In genomic region chr2:32661509-32662107, GRCm38 (mm10) we compare ENCODE assay signal across 8 mouse cellular contexts. TPM values are rescaled to one million over a fixed set of nuclear protein-coding genes. Genes with fewer than 3 reads are reported as not detected.
DNase-seq lines count a peak whose midpoint lies in the region; ATAC-seq and TF ChIP-seq lines count a peak whose summit lies in the region.

No protein-coding gene starts in this region.

- TF ChIP-seq CTCF in heart, adult 2 months (IDR thresholded peaks at IDR 0.05) = no peak

- ATAC-seq in hindbrain, embryonic 11.5 days (ENCODE audit: low FRiP score) = no peak
- peak; percentile 29; the same call in 1 of the 2 replicates for ATAC-seq in stomach, embryonic 14.5 days (ENCODE audit: insufficient number of reproducible peaks, insufficient read depth, low FRiP score, low read depth)

- no peaks in the 10 kb centered on the region for H3K27me3 ChIP-seq in hindbrain, embryonic 10.5 days (ENCODE audit: insufficient read depth, poor library complexity, severe bottlenecking)
- no peaks in the 10 kb centered on the region for H3K27me3 ChIP-seq in hindbrain, embryonic 11.5 days (ENCODE audit: control insufficient read depth, insufficient read depth, low read length)
- no peaks in the 10 kb centered on the region for H3K27me3 ChIP-seq in heart, adult 2 months (ENCODE audit: control insufficient read depth, insufficient read depth, low read length)
- H3K27me3 ChIP-seq in stomach, embryonic 14.5 days (ENCODE audit: control insufficient read depth, insufficient read depth, low read length) = no peaks in the 10 kb centered on the region

- no peaks in the 10 kb centered on the region for H3K79me2 ChIP-seq in heart, adult 2 months (replicated peaks; ENCODE audit: control insufficient read depth, insufficient read depth, low read length)

- WGBS in hindbrain, embryonic 10.5 days = 50% methylated on average over 7 of the region's 7 CpGs
- WGBS in hindbrain, embryonic 11.5 days = 48% methylated on average over 7 of the region's 7 CpGs
- 5% methylated on average over 7 of the region's 7 CpGs for WGBS in heart, adult 2 months
- 31% methylated on average over 7 of the region's 7 CpGs for WGBS in stomach, embryonic 14.5 days

- H3K4me1 ChIP-seq in hindbrain, embryonic 10.5 days (replicated peaks) = peaks cover 18% of the 10 kb centered on the region
- H3K4me1 ChIP-seq in hindbrain, embryonic 11.5 days (replicated peaks; ENCODE audit: control insufficient read depth, insufficient read depth, low read length) = no peaks in the 10 kb centered on the region
- H3K4me1 ChIP-seq in heart, adult 2 months (ENCODE audit: control insufficient read depth, insufficient read depth, low read length) = peaks cover 34% of the 10 kb centered on the region
- peaks cover 13% of the 10 kb centered on the region for H3K4me1 ChIP-seq in stomach, embryonic 14.5 days (ENCODE audit: control insufficient read depth, insufficient read depth, low read length)

- DNase-seq in hindbrain, embryonic 10.5 days (ENCODE audit: low spot score) = no peak
- no peak for DNase-seq in hindbrain, embryonic 11.5 days (ENCODE audit: low spot score)
- peak in 1 of 2 experiments; percentile 76 for DNase-seq in heart, adult 2 months
- DNase-seq in kidney, postnatal 14 days = peak; percentile 87
- DNase-seq in gastrocnemius, postnatal 14 days = no peak
- DNase-seq in neural tube, embryonic 10.5 days (ENCODE audit: extremely low spot score, low spot score) = no peak
- DNase-seq in layer of hippocampus, postnatal 25 days (ENCODE audit: extremely low spot score in 1 of 2, low spot score in 1 of 2) = no peak

- H3K9ac ChIP-seq in hindbrain, embryonic 11.5 days (ENCODE audit: low read depth, low read length) = no peak overlapping the region
- peak overlapping the region; percentile 23; the same call in 1 of the 2 replicates for H3K9ac ChIP-seq in heart, adult 2 months (ENCODE audit: low read depth, low read length)
- H3K9ac ChIP-seq in stomach, embryonic 14.5 days (replicated peaks; ENCODE audit: low read depth, low read length) = no peak overlapping the region

- no peak overlapping the region for H3K4me2 ChIP-seq in hindbrain, embryonic 11.5 days (replicated peaks; ENCODE audit: low read depth, low read length)
- no peak overlapping the region for H3K4me2 ChIP-seq in stomach, embryonic 14.5 days (replicated peaks; ENCODE audit: low read depth, low read length)

- TF ChIP-seq POLR2A in heart, adult 2 months (IDR thresholded peaks at IDR 0.05; ENCODE audit: insufficient read depth, low read depth, low read length) = no peak

- H3K27ac ChIP-seq in hindbrain, embryonic 10.5 days = peak overlapping the region; percentile 77
- no peak overlapping the region; the same call in 1 of the 2 replicates for H3K27ac ChIP-seq in hindbrain, embryonic 11.5 days (ENCODE audit: low read depth, low read length)
- H3K27ac ChIP-seq in heart, adult 2 months = peak overlapping the region; percentile 73
- peak overlapping the region; percentile 3; the same call in 1 of the 2 replicates for H3K27ac ChIP-seq in stomach, embryonic 14.5 days (ENCODE audit: low read length)

- no peaks in the 10 kb centered on the region for H3K9me3 ChIP-seq in hindbrain, embryonic 10.5 days
- no peaks in the 10 kb centered on the region for H3K9me3 ChIP-seq in hindbrain, embryonic 11.5 days (ENCODE audit: control insufficient read depth, low read length)
- no peaks in the 10 kb centered on the region for H3K9me3 ChIP-seq in stomach, embryonic 14.5 days (ENCODE audit: control insufficient read depth, low read depth, low read length)

- H3K4me3 ChIP-seq in hindbrain, embryonic 10.5 days = no peak overlapping the region
- H3K4me3 ChIP-seq in hindbrain, embryonic 11.5 days (ENCODE audit: low read depth, low read length) = no peak overlapping the region
- no peak overlapping the region for H3K4me3 ChIP-seq in heart, adult 2 months
- H3K4me3 ChIP-seq in stomach, embryonic 14.5 days (ENCODE audit: low read depth, low read length) = no peak overlapping the region

- TF ChIP-seq EP300 in heart, adult 2 months (IDR thresholded peaks at IDR 0.05; ENCODE audit: insufficient read depth, low read depth, low read length) = no peak

- intact Hi-C loops in heart, adult 2 months (cut with DNase I) = loop anchor here (2.0 kb wide), 2 partner anchors 27 to 29 kb away; no protein-coding TSS in a partner anchor
- intact Hi-C loops in gastrocnemius, postnatal 14 days (cut with DNase I; ENCODE audit: low total_unique reads) = no loop called here

- no peaks in the 10 kb centered on the region for H3K36me3 ChIP-seq in hindbrain, embryonic 10.5 days
- H3K36me3 ChIP-seq in hindbrain, embryonic 11.5 days (ENCODE audit: control insufficient read depth, insufficient read depth, low read length) = no peaks in the 10 kb centered on the region
- H3K36me3 ChIP-seq in heart, adult 2 months (ENCODE audit: control insufficient read depth, insufficient read depth, low read length) = peaks cover 37% of the 10 kb centered on the region
- no peaks in the 10 kb centered on the region for H3K36me3 ChIP-seq in stomach, embryonic 14.5 days (ENCODE audit: control insufficient read depth, insufficient read depth, low read length)

RNA-seq across cellular contexts. Expression of gene Eng, which starts 15.2 kb away (rescaled TPM):
- polyA plus RNA-seq in hindbrain, embryonic 10.5 days (2016; fragmentation: Nextera tagmentation; extraction: Ambion mirVana) = 28.8 and 35.8 TPM in 2 replicates
- 18.1 and 23.1 TPM in 2 replicates for polyA plus RNA-seq in hindbrain, embryonic 11.5 days (2014; fragmentation: Nextera tagmentation; extraction: Ambion mirVana)
- 100 to 1,000 TPM; 113 to 122 TPM for total RNA-seq in heart, adult 2 months (2021)
- polyA plus RNA-seq in heart, adult 2 months (2012; rRNA removed) = 230 and 239 TPM in 2 replicates
- polyA plus RNA-seq in stomach, embryonic 14.5 days (2014; fragmentation: Nextera tagmentation; extraction: Ambion mirVana) = 49.1 and 54.5 TPM in 2 replicates
- total RNA-seq in gastrocnemius, postnatal 14 days (2021) = 10 to 100 TPM; 46.8 to 49.3 TPM
- total RNA-seq in layer of hippocampus, postnatal 25 days (2021) = 10 to 100 TPM; 17.4 to 24.2 TPM

RNA-seq across cellular contexts. Expression of gene Ak1, which starts 40.0 kb away (rescaled TPM):
- polyA plus RNA-seq in hindbrain, embryonic 10.5 days (2016; fragmentation: Nextera tagmentation; extraction: Ambion mirVana) = 26.9 and 37.6 TPM in 2 replicates
- polyA plus RNA-seq in hindbrain, embryonic 11.5 days (2014; fragmentation: Nextera tagmentation; extraction: Ambion mirVana) = 23.4 and 23.9 TPM in 2 replicates
- total RNA-seq in heart, adult 2 months (2021) = 100 to 1,000 TPM; 606 to 670 TPM
- polyA plus RNA-seq in heart, adult 2 months (2012; rRNA removed) = 584 and 623 TPM in 2 replicates
- polyA plus RNA-seq in stomach, embryonic 14.5 days (2014; fragmentation: Nextera tagmentation; extraction: Ambion mirVana) = 16.7 and 17.1 TPM in 2 replicates
- total RNA-seq in gastrocnemius, postnatal 14 days (2021) = 1,000 to 10,000 TPM; 1,800 to 1,917 TPM
- total RNA-seq in layer of hippocampus, postnatal 25 days (2021) = 100 to 1,000 TPM; 127 to 140 TPM

RNA-seq across cellular contexts. Expression of gene Fpgs, which starts 42.3 kb away (rescaled TPM):
- 25.9 and 29.5 TPM in 2 replicates for polyA plus RNA-seq in hindbrain, embryonic 10.5 days (2016; fragmentation: Nextera tagmentation; extraction: Ambion mirVana)
- 11.2 and 13.6 TPM in 2 replicates for polyA plus RNA-seq in hindbrain, embryonic 11.5 days (2014; fragmentation: Nextera tagmentation; extraction: Ambion mirVana)
- 1 to 10 TPM; 4.6 to 5.7 TPM for total RNA-seq in heart, adult 2 months (2021)
- polyA plus RNA-seq in heart, adult 2 months (2012; rRNA removed) = 17.8 and 18.0 TPM in 2 replicates
- 25.9 and 27.1 TPM in 2 replicates for polyA plus RNA-seq in stomach, embryonic 14.5 days (2014; fragmentation: Nextera tagmentation; extraction: Ambion mirVana)
- total RNA-seq in gastrocnemius, postnatal 14 days (2021) = 10 to 100 TPM in 1 of 2 experiments, 1 to 10 TPM in 1; 6.7 to 11.1 TPM
- 10 to 100 TPM in 1 of 2 experiments, 1 to 10 TPM in 1; 8.4 to 10.7 TPM for total RNA-seq in layer of hippocampus, postnatal 25 days (2021)

RNA-seq across cellular contexts. Expression of gene Cdk9, which starts 51.3 kb away (rescaled TPM):
- polyA plus RNA-seq in hindbrain, embryonic 10.5 days (2016; fragmentation: Nextera tagmentation; extraction: Ambion mirVana) = 121 and 125 TPM in 2 replicates
- 77.3 and 79.9 TPM in 2 replicates for polyA plus RNA-seq in hindbrain, embryonic 11.5 days (2014; fragmentation: Nextera tagmentation; extraction: Ambion mirVana)
- 10 to 100 TPM; 21.0 to 25.3 TPM for total RNA-seq in heart, adult 2 months (2021)
- 42.3 and 49.3 TPM in 2 replicates for polyA plus RNA-seq in heart, adult 2 months (2012; rRNA removed)
- polyA plus RNA-seq in stomach, embryonic 14.5 days (2014; fragmentation: Nextera tagmentation; extraction: Ambion mirVana) = 78.6 and 80.8 TPM in 2 replicates
- 10 to 100 TPM; 21.3 to 23.9 TPM for total RNA-seq in gastrocnemius, postnatal 14 days (2021)
- 100 to 1,000 TPM in 1 of 2 experiments, 10 to 100 TPM in 1; 96.0 to 106 TPM for total RNA-seq in layer of hippocampus, postnatal 25 days (2021)

RNA-seq across cellular contexts. Expression of gene Sh2d3c, which starts 59.2 kb away (rescaled TPM):
- polyA plus RNA-seq in hindbrain, embryonic 10.5 days (2016; fragmentation: Nextera tagmentation; extraction: Ambion mirVana) = 27.6 and 39.1 TPM in 2 replicates
- 25.9 and 27.6 TPM in 2 replicates for polyA plus RNA-seq in hindbrain, embryonic 11.5 days (2014; fragmentation: Nextera tagmentation; extraction: Ambion mirVana)
- 10 to 100 TPM; 27.1 to 28.9 TPM for total RNA-seq in heart, adult 2 months (2021)
- polyA plus RNA-seq in heart, adult 2 months (2012; rRNA removed) = 38.7 and 52.8 TPM in 2 replicates
- polyA plus RNA-seq in stomach, embryonic 14.5 days (2014; fragmentation: Nextera tagmentation; extraction: Ambion mirVana) = 28.2 and 28.4 TPM in 2 replicates
- 10 to 100 TPM; 10.2 to 16.1 TPM for total RNA-seq in gastrocnemius, postnatal 14 days (2021)
- total RNA-seq in layer of hippocampus, postnatal 25 days (2021) = 10 to 100 TPM; 22.8 to 23.9 TPM

Comparison
In these comparisons a context has a peak if more than half of its experiments do, and no peak if none do; other contexts are left out.
1. RNA of gene Ak1, which starts 40.0 kb away (polyA plus RNA-seq): 584 to 623 TPM in heart, adult 2 months; 26.9 to 37.6 TPM in hindbrain, embryonic 10.5 days, 23.4 to 23.9 TPM in hindbrain, embryonic 11.5 days and 16.7 to 17.1 TPM in stomach, embryonic 14.5 days; every median in the first group is over 10 times any median in the second.